Mouse (Mus musculus) midbrain, embryonic 12.5 days (tissue): ENCODE results near the gene Hhatl. TPM values are rescaled to one million over a fixed set of nuclear protein-coding genes. Genes with fewer than 3 reads are reported as not detected.
A peak's percentile ranks its signal among the peaks of the same experiment; 100 is the strongest.

Source experiments
- ATAC-seq: fragments of 200-750 bp; cut with Nextera tagmentation; 2 replicates; pipeline ENCODE4 v1.8.0; 2017; ENCODE audit warnings: low read depth, moderate TSS enrichment, moderate library complexity; ENCODE audit not compliant: low FRiP score
- H3K27ac ChIP-seq: fragments of 300-500 bp; sonication (generic); replicated peaks from 2 replicates; pipeline ENCODE4 v1.5.1; 2016; ENCODE audit warnings: mild to moderate bottlenecking
- H3K27me3 ChIP-seq: fragments of 300-500 bp; sonication (generic); 2 replicates; pipeline ENCODE4 v1.6.1; 2016; ENCODE audit warnings: mild to moderate bottlenecking
- H3K36me3 ChIP-seq: fragments of 300-500 bp; sonication (generic); 2 replicates; pipeline ENCODE4 v1.6.1; 2016
- H3K4me1 ChIP-seq: fragments of 300-500 bp; sonication (generic); 2 replicates; pipeline ENCODE4 v1.6.1; 2016
- H3K4me2 ChIP-seq: fragments of 300-500 bp; sonication (generic); replicated peaks from 2 replicates; pipeline ENCODE4 v1.6.1; 2016; ENCODE audit warnings: mild to moderate bottlenecking, moderate library complexity
- H3K4me3 ChIP-seq: fragments of 300-500 bp; sonication (generic); 2 replicates; pipeline ENCODE4 v1.5.1; 2016; ENCODE audit warnings: mild to moderate bottlenecking
- H3K9ac ChIP-seq: fragments of 300-500 bp; sonication (generic); replicated peaks from 2 replicates; pipeline ENCODE4 v1.6.1; 2016; ENCODE audit warnings: mild to moderate bottlenecking, moderate library complexity
- H3K9me3 ChIP-seq: fragments of 300-500 bp; sonication (generic); 2 replicates; pipeline ENCODE4 v1.6.1; 2016; ENCODE audit warnings: mild to moderate bottlenecking
- WGBS: fragments of 180-500 bp; shearing (Covaris S2); methylation state at CpG from one replicate; pipeline ENCODE4 v1.1.7; 2016; 5-methylcytosine and 5-hydroxymethylcytosine counted together
- polyA plus RNA-seq: library from polyadenylated mRNA; unstranded; fragments of >200 nt; fragmentation: Nextera tagmentation; extraction: Ambion mirVana; gene quantifications from 2 replicates; pipeline ENCODE4 v1.2.1, GENCODE M21; 2016

Hhatl gene
- polyA plus RNA-seq, 1 experiment from 2014 or later = not detected

DNA sequence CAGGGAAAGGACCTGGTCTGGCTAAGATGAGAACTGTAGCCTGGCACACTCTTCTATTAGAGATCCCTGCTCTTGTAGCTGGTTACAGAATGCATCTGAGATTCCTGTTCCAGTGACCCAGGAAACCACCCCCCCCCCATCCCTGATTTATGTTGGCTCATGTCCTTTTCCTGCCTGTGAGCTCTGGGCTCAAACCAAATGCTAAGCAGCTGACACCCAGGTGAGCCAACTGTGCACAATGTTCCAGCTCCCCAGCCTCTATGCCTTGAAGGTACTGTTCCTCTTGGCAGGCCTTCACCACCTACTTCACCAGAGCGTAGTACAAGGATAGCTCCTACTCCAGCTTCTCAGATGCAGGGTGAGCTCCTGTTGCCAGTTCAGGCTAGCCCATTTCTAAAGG lies 30.7 kb upstream of the Hhatl start:
- WGBS = 92% methylated on average over 1 of the region's 1 CpGs
- Histone ChIP-seq H3K9ac (no peak overlapping the region), H3K9me3 (no peaks in the 10 kb centered on the region), H3K27me3 (no peaks in the 10 kb centered on the region), H3K36me3 (no peaks in the 10 kb centered on the region), H3K4me1 (peaks cover 6% of the 10 kb centered on the region; the same call in 1 of the 2 replicates), H3K4me3 (no peak overlapping the region), H3K27ac (no peak overlapping the region), H3K4me2 (no peak overlapping the region)
- ATAC-seq = no peak

GRCm38 (mm10) chr9:121822585-121822991 lies 30.3 kb upstream of the Hhatl start:
- H3K9me3 ChIP-seq = no peaks in the 10 kb centered on the region
- WGBS = 79% methylated on average over 6 of the region's 6 CpGs
- H3K27me3 ChIP-seq = no peaks in the 10 kb centered on the region
- no peak overlapping the region for H3K4me2 ChIP-seq
- ATAC-seq = 0 out of 2 replicates have a peak, but pooled peaks have one; percentile 12
- H3K4me1 ChIP-seq = peaks cover 6% of the 10 kb centered on the region; the same call in 1 of the 2 replicates
- no peak overlapping the region for H3K9ac ChIP-seq
- H3K27ac ChIP-seq = no peak overlapping the region
- H3K4me3 ChIP-seq = no peak overlapping the region
- no peaks in the 10 kb centered on the region for H3K36me3 ChIP-seq

DNA sequence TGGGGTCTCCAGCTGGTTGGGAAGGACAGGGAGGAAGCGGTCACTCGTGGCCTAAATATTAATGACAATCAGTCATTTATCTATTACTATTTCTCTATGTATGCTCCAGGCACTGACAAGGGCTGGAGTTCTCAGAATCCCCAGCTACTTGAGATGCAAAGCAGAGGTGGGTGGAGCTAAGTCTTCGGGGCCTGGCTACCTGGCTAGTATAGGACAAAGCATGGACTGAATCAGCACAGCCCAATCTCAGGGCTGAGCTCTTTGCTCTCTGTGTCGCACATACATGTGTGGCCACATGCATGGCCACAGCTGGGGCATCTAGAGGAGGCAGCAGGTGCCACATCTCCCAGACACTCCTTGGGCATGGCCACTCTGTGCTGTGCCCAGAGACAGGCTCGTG lies 28.5 kb upstream of the Hhatl start:
- WGBS = 76% methylated on average over 5 of the region's 5 CpGs
- Histone ChIP-seq H3K9me3 (no peaks in the 10 kb centered on the region), H3K36me3 (no peaks in the 10 kb centered on the region), H3K4me2 (no peak overlapping the region), H3K4me3 (no peak overlapping the region), H3K9ac (no peak overlapping the region), H3K27ac (no peak overlapping the region), H3K27me3 (no peaks in the 10 kb centered on the region), H3K4me1 (peaks cover 6% of the 10 kb centered on the region; the same call in 1 of the 2 replicates)
- no peak for ATAC-seq

- Histone ChIP-seq H3K9me3 (no peaks in the 10 kb centered on the region), H3K9ac (no peak overlapping the region), H3K4me3 (no peak overlapping the region), H3K36me3 (no peaks in the 10 kb centered on the region), H3K27me3 (no peaks in the 10 kb centered on the region), H3K4me1 (peaks cover 6% of the 10 kb centered on the region; the same call in 1 of the 2 replicates), H3K4me2 (no peak overlapping the region), H3K27ac (no peak overlapping the region)
- ATAC-seq = no peak
- 53% methylated on average over 7 of the region's 7 CpGs for WGBS
Measured at GRCm38 (mm10) chr9:121819771-121820471, 27.6 kb upstream of the Hhatl start.

DNA sequence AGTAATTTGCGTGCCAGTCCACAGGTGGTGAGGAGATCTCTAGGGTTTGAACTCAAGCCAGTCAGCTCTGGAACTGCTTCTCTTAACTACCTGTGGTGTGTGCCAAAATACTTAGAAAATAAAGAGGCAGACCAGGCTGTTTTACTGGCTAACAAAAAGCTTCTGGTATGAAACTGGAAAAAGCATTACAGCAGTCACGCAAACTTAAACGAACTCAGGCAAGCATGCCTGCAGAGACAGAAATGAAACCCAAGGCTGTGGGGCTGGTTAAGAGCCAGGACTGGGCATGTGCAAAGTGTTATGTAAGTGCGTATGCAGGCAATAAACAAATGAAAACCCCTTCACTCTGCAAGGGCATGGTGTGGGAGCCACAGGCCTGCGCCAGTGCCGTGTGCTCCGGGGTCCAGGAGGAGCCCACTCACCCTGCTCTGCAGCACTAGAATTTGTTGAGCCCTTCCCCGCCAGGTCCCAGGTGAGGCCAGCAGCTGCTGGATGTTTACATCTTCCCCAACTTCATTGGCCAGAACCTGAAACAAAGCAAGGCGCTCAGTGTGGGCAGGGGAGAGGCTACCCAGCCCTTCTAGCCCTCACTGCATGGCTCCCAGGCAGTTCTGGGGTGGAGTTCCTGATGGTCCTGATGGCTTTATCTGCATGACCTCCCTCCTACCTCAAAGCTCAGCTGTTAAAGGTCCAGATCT lies 26.9 kb upstream of the Hhatl start:
- Histone ChIP-seq H3K4me1 (peaks cover 6% of the 10 kb centered on the region; the same call in 1 of the 2 replicates), H3K27me3 (no peaks in the 10 kb centered on the region), H3K9me3 (no peaks in the 10 kb centered on the region), H3K36me3 (no peaks in the 10 kb centered on the region), H3K9ac (no peak overlapping the region), H3K4me2 (no peak overlapping the region), H3K27ac (no peak overlapping the region), H3K4me3 (no peak overlapping the region)
- ATAC-seq = no peak
- 80% methylated on average over 9 of the region's 9 CpGs for WGBS

DNA sequence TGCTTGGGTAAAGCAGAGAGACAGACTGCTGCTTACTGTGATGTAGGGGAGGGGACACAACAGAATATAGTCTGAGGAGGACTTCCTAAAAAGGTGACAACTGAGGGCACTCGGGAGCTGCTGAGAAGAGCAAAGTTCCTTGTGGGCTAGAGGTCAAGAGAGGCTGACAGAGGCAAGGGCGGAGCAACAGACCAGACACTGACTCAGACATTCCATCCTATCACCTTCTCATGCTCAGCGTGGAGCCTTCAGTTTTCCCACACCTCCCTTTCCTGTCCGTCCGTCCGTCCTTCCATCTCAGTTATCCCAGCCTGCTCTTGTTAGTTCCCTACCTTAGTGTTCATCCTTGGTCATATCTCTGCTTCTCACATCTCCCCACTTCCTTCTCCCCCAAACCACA lies 22.9 kb upstream of the Hhatl start:
- WGBS = 70% methylated on average over 6 of the region's 6 CpGs
- Histone ChIP-seq H3K9me3 (no peaks in the 10 kb centered on the region), H3K27me3 (no peaks in the 10 kb centered on the region), H3K4me2 (no peak overlapping the region), H3K4me1 (peaks cover 11% of the 10 kb centered on the region), H3K4me3 (no peak overlapping the region), H3K9ac (no peak overlapping the region), H3K27ac (no peak overlapping the region), H3K36me3 (no peaks in the 10 kb centered on the region)
- ATAC-seq = no peak

- H3K9ac ChIP-seq = peak overlapping the region; percentile 39; the same call in 1 of the 2 replicates
- H3K27me3 ChIP-seq = no peaks in the 10 kb centered on the region
- peak overlapping the region; percentile 67 for H3K27ac ChIP-seq
- H3K4me2 ChIP-seq = peak overlapping the region; percentile 22; the same call in 1 of the 2 replicates
- 16% methylated on average over 14 of the region's 15 CpGs for WGBS
- peaks cover 36% of the 10 kb centered on the region for H3K4me1 ChIP-seq
- H3K9me3 ChIP-seq = no peaks in the 10 kb centered on the region
- peak; percentile 76 for ATAC-seq
- H3K4me3 ChIP-seq = no peak overlapping the region
- no peaks in the 10 kb centered on the region for H3K36me3 ChIP-seq
Measured at GRCm38 (mm10) chr9:121810081-121810821, 17.9 kb upstream of the Hhatl start.

- Histone ChIP-seq H3K4me3 (no peak overlapping the region), H3K36me3 (no peaks in the 10 kb centered on the region), H3K27ac (0 out of 2 replicates have a peak overlapping the region, but pooled peaks have one; percentile 6), H3K27me3 (no peaks in the 10 kb centered on the region), H3K4me1 (peaks cover 36% of the 10 kb centered on the region), H3K9ac (no peak overlapping the region), H3K4me2 (no peak overlapping the region), H3K9me3 (no peaks in the 10 kb centered on the region)
- 55% methylated on average over 3 of the region's 3 CpGs for WGBS
- ATAC-seq = no peak
Measured at GRCm38 (mm10) chr9:121808511-121808910, 16.2 kb upstream of the Hhatl start.

DNA sequence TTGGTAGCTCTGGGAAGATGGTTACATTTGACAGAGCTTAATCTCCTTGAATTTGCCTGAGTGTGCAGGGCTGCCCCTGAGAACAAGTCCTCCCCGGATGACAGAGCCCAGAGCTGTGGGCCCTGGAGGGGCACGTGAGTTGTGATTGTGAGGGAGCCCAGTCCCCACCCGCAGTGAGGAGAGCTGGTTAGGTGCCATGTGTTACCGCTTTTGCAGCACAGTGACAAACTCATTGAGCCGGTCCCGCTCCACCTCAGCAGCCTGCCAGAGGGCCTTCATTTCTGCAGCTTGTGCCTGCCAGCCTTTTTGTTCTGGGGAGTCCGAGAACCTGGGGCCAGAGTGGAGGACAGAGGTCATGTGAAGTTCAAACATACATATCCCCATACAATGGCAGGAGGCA lies 15.6 kb upstream of the Hhatl start:
- Histone ChIP-seq H3K27ac (no peak overlapping the region), H3K9ac (no peak overlapping the region), H3K4me3 (no peak overlapping the region), H3K36me3 (no peaks in the 10 kb centered on the region), H3K4me2 (no peak overlapping the region), H3K9me3 (no peaks in the 10 kb centered on the region), H3K4me1 (peaks cover 36% of the 10 kb centered on the region), H3K27me3 (no peaks in the 10 kb centered on the region)
- WGBS = 75% methylated on average over 7 of the region's 7 CpGs
- ATAC-seq = no peak

DNA sequence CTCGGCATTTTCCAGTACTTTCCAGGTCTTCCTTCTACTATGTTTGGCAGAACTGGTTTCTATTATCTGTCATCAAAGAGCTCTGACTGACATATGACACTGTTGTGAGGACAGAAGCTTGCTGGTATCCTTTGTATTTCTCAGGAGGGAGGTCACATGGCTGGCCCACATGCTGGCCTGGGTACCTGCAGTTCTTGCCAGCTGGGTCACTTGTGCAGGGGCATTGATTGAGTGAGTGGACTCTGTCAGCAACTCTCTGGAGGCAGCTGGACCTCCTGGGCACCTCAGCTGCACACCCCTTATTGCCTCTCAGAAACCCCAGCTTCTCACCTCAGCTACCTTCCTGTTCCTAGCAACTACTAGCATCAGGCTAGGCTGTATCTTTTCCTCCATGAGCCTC lies 15.2 kb upstream of the Hhatl start:
- no peak for ATAC-seq
- 70% methylated on average over 1 of the region's 1 CpGs for WGBS
- no peak overlapping the region for H3K4me2 ChIP-seq
- H3K36me3 ChIP-seq = no peaks in the 10 kb centered on the region
- no peak overlapping the region for H3K27ac ChIP-seq
- peaks cover 36% of the 10 kb centered on the region for H3K4me1 ChIP-seq
- H3K9ac ChIP-seq = no peak overlapping the region
- H3K9me3 ChIP-seq = no peaks in the 10 kb centered on the region
- no peaks in the 10 kb centered on the region for H3K27me3 ChIP-seq
- no peak overlapping the region for H3K4me3 ChIP-seq

DNA sequence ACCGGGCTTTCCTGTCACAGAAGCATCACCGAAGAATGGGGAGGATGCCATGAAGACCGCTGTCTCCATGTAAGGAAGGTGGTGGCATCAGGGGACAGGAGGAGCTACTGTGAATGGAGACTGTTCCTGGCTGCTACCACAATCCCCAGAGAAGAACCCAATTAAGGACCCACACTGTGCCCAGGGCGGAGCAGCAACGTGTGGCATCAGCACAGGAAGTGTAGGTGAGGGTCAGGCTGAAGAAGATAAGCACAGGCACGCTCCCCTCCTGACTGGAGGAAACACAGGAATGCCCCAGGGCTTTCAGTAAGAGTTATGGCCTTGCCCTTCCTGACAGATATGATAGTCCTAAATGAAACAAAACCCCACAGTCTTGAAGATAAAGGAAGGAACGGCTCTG lies 10.4 kb upstream of the Hhatl start:
- H3K27ac ChIP-seq = no peak overlapping the region
- WGBS = 80% methylated on average over 7 of the region's 7 CpGs
- ATAC-seq = no peak

More for the DNA sequence above, 10.4 kb upstream of the Hhatl start:
- Histone ChIP-seq H3K27me3 (peaks cover under 1% of the 10 kb centered on the region; the same call in 1 of the 2 replicates), H3K4me3 (no peak overlapping the region), H3K4me1 (peaks cover 12% of the 10 kb centered on the region), H3K9me3 (no peaks in the 10 kb centered on the region), H3K9ac (no peak overlapping the region), H3K36me3 (no peaks in the 10 kb centered on the region), H3K4me2 (no peak overlapping the region)
